Mouse (Mus musculus): ENCODE results near the gene Gm37240. TPM values are rescaled to one million over a fixed set of nuclear protein-coding genes. Genes with fewer than 3 reads are reported as not detected.

Gene Gm37240
- polyA plus RNA-seq, 1 experiment from 2014 or later = 0.52 TPM

GRCm38 (mm10) chr3:85773886-85774285, 113.4 kb downstream of the Gm37240 start:
- 46% methylated on average over 4 of the region's 4 CpGs for WGBS (ENCODE audit: insufficient replicate concordance)
- Histone ChIP-seq H3K9ac (no peak overlapping the region), H3K36me3 (no peaks in the 10 kb centered on the region), H3K4me1 (no peaks in the 10 kb centered on the region), H3K4me3 (no peak overlapping the region), H3K9me3 (replicated peaks) (no peaks in the 10 kb centered on the region), H3K4me2 (no peak overlapping the region), H3K27ac (no peak overlapping the region), H3K27me3 (replicated peaks) (no peaks in the 10 kb centered on the region; the same call in 1 of the 2 replicates)
- no peak for ATAC-seq

- Histone ChIP-seq H3K9me3 (replicated peaks) (no peaks in the 10 kb centered on the region), H3K27me3 (replicated peaks) (no peaks in the 10 kb centered on the region; the same call in 1 of the 2 replicates), H3K9ac (no peak overlapping the region), H3K4me3 (no peak overlapping the region), H3K4me2 (no peak overlapping the region), H3K27ac (no peak overlapping the region), H3K36me3 (no peaks in the 10 kb centered on the region), H3K4me1 (no peaks in the 10 kb centered on the region)
- no peak for ATAC-seq
- WGBS (ENCODE audit: insufficient replicate concordance) = 35% methylated on average over 3 of the region's 3 CpGs
These were observed 113.9 kb downstream of the Gm37240 start for GRCm38 (mm10) chr3:85773425-85773824.

- H3K4me2 ChIP-seq = no peak overlapping the region
- no peaks in the 10 kb centered on the region for H3K4me1 ChIP-seq
- no peak for ATAC-seq
- H3K9ac ChIP-seq = no peak overlapping the region
- WGBS (ENCODE audit: insufficient replicate concordance) = 68% methylated on average over 7 of the region's 7 CpGs
- no peak overlapping the region for H3K4me3 ChIP-seq
- H3K36me3 ChIP-seq = no peaks in the 10 kb centered on the region
- 0 out of 2 replicates have a peak, but pooled peaks cover 4% of the 10 kb centered on the region for H3K27me3 ChIP-seq (replicated peaks)
- no peak overlapping the region for H3K27ac ChIP-seq
- H3K9me3 ChIP-seq (replicated peaks) = no peaks in the 10 kb centered on the region
These were observed 122.4 kb downstream of the Gm37240 start for GRCm38 (mm10) chr3:85764937-85765337.

GRCm38 (mm10) chr3:85764008-85764834, 123.1 kb downstream of the Gm37240 start:
- Histone ChIP-seq H3K4me1 (no peaks in the 10 kb centered on the region), H3K36me3 (no peaks in the 10 kb centered on the region), H3K27me3 (replicated peaks) (0 out of 2 replicates have a peak, but pooled peaks cover 4% of the 10 kb centered on the region), H3K9ac (no peak overlapping the region), H3K4me2 (no peak overlapping the region), H3K27ac (no peak overlapping the region), H3K9me3 (replicated peaks) (no peaks in the 10 kb centered on the region), H3K4me3 (no peak overlapping the region)
- 70% methylated on average over 18 of the region's 18 CpGs for WGBS (ENCODE audit: insufficient replicate concordance)
- ATAC-seq = no peak

- Histone ChIP-seq H3K27ac (no peak overlapping the region), H3K36me3 (no peaks in the 10 kb centered on the region), H3K4me3 (no peak overlapping the region), H3K4me2 (no peak overlapping the region), H3K4me1 (no peaks in the 10 kb centered on the region), H3K9ac (no peak overlapping the region), H3K9me3 (replicated peaks) (no peaks in the 10 kb centered on the region), H3K27me3 (replicated peaks) (no peaks in the 10 kb centered on the region; the same call in 1 of the 2 replicates)
- WGBS (ENCODE audit: insufficient replicate concordance) = 41% methylated on average over 2 of the region's 2 CpGs
- no peak for ATAC-seq
These were observed 129.4 kb downstream of the Gm37240 start for GRCm38 (mm10) chr3:85757944-85758343.

- H3K9me3 ChIP-seq (replicated peaks) = no peaks in the 10 kb centered on the region
- no peak overlapping the region for H3K4me3 ChIP-seq
- no peaks in the 10 kb centered on the region for H3K4me1 ChIP-seq
- ATAC-seq = no peak
- H3K4me2 ChIP-seq = no peak overlapping the region
- WGBS (ENCODE audit: insufficient replicate concordance) = 76% methylated on average over 4 of the region's 4 CpGs
- H3K27me3 ChIP-seq (replicated peaks) = no peaks in the 10 kb centered on the region; the same call in 1 of the 2 replicates
- no peaks in the 10 kb centered on the region for H3K36me3 ChIP-seq
- no peak overlapping the region for H3K27ac ChIP-seq
- no peak overlapping the region for H3K9ac ChIP-seq
These were observed 129.9 kb downstream of the Gm37240 start for GRCm38 (mm10) chr3:85757435-85757834.

- no peak for ATAC-seq
- Histone ChIP-seq H3K4me2 (no peak overlapping the region), H3K27me3 (replicated peaks) (peaks cover 7% of the 10 kb centered on the region; the same call in 1 of the 2 replicates), H3K9me3 (replicated peaks) (no peaks in the 10 kb centered on the region), H3K9ac (no peak overlapping the region), H3K27ac (no peak overlapping the region), H3K36me3 (no peaks in the 10 kb centered on the region), H3K4me1 (no peaks in the 10 kb centered on the region; the same call in 1 of the 2 replicates), H3K4me3 (no peak overlapping the region)
- 29% methylated on average over 4 of the region's 4 CpGs for WGBS (ENCODE audit: insufficient replicate concordance)
These were observed 138.0 kb downstream of the Gm37240 start for GRCm38 (mm10) chr3:85749348-85749747.

- H3K4me3 ChIP-seq = no peak overlapping the region
- no peaks in the 10 kb centered on the region; the same call in 1 of the 2 replicates for H3K4me1 ChIP-seq
- H3K9ac ChIP-seq = no peak overlapping the region
- H3K27me3 ChIP-seq (replicated peaks) = peaks cover 7% of the 10 kb centered on the region; the same call in 1 of the 2 replicates
- ATAC-seq = no peak
- no peaks in the 10 kb centered on the region for H3K36me3 ChIP-seq
- 28% methylated on average over 4 of the region's 4 CpGs for WGBS (ENCODE audit: insufficient replicate concordance)
- no peak overlapping the region for H3K4me2 ChIP-seq
- no peaks in the 10 kb centered on the region for H3K9me3 ChIP-seq (replicated peaks)
- no peak overlapping the region for H3K27ac ChIP-seq
These were observed 138.5 kb downstream of the Gm37240 start for GRCm38 (mm10) chr3:85748863-85749262.

GRCm38 (mm10) chr3:85746116-85746515, 141.2 kb downstream of the Gm37240 start:
- peaks cover 6% of the 10 kb centered on the region; the same call in 1 of the 2 replicates for H3K4me1 ChIP-seq
- 57% methylated on average over 4 of the region's 4 CpGs for WGBS (ENCODE audit: insufficient replicate concordance)
- no peak overlapping the region for H3K27ac ChIP-seq
- H3K9me3 ChIP-seq (replicated peaks) = no peaks in the 10 kb centered on the region
- H3K36me3 ChIP-seq = no peaks in the 10 kb centered on the region
- peaks cover 7% of the 10 kb centered on the region; the same call in 1 of the 2 replicates for H3K27me3 ChIP-seq (replicated peaks)
- no peak overlapping the region for H3K9ac ChIP-seq
- H3K4me2 ChIP-seq = no peak overlapping the region
- H3K4me3 ChIP-seq = no peak overlapping the region
- ATAC-seq = no peak

GRCm38 (mm10) chr3:85741767-85742166, 145.6 kb downstream of the Gm37240 start:
- no peaks in the 10 kb centered on the region for H3K9me3 ChIP-seq (replicated peaks)
- no peak overlapping the region for H3K4me3 ChIP-seq
- peaks cover 6% of the 10 kb centered on the region; the same call in 1 of the 2 replicates for H3K4me1 ChIP-seq
- no peak overlapping the region for H3K27ac ChIP-seq
- H3K27me3 ChIP-seq (replicated peaks) = peaks cover 4% of the 10 kb centered on the region; the same call in 1 of the 2 replicates
- H3K4me2 ChIP-seq = no peak overlapping the region
- ATAC-seq = peak; percentile 88
- H3K9ac ChIP-seq = no peak overlapping the region
- 52% methylated on average over 3 of the region's 3 CpGs for WGBS (ENCODE audit: insufficient replicate concordance)
- no peaks in the 10 kb centered on the region for H3K36me3 ChIP-seq

- H3K27ac ChIP-seq = no peak overlapping the region
- H3K4me2 ChIP-seq = no peak overlapping the region
- no peaks in the 10 kb centered on the region for H3K9me3 ChIP-seq (replicated peaks)
- peaks cover 4% of the 10 kb centered on the region; the same call in 1 of the 2 replicates for H3K27me3 ChIP-seq (replicated peaks)
- H3K36me3 ChIP-seq = no peaks in the 10 kb centered on the region
- 56% methylated on average over 3 of the region's 3 CpGs for WGBS (ENCODE audit: insufficient replicate concordance)
- H3K4me3 ChIP-seq = no peak overlapping the region
- H3K9ac ChIP-seq = no peak overlapping the region
- ATAC-seq = no peak
- peaks cover 6% of the 10 kb centered on the region; the same call in 1 of the 2 replicates for H3K4me1 ChIP-seq
These were observed 148.7 kb downstream of the Gm37240 start for GRCm38 (mm10) chr3:85738591-85738990.

GRCm38 (mm10) chr3:85733939-85734729, 153.2 kb downstream of the Gm37240 start:
- no peak for ATAC-seq
- peaks cover 4% of the 10 kb centered on the region; the same call in 1 of the 2 replicates for H3K27me3 ChIP-seq (replicated peaks)
- H3K27ac ChIP-seq = no peak overlapping the region
- no peak overlapping the region for H3K9ac ChIP-seq
- no peaks in the 10 kb centered on the region for H3K4me1 ChIP-seq
- no peaks in the 10 kb centered on the region for H3K9me3 ChIP-seq (replicated peaks)
- H3K36me3 ChIP-seq = no peaks in the 10 kb centered on the region
- WGBS (ENCODE audit: insufficient replicate concordance) = 60% methylated on average over 5 of the region's 5 CpGs
- H3K4me3 ChIP-seq = no peak overlapping the region
- H3K4me2 ChIP-seq = no peak overlapping the region
